Mouse (Mus musculus): ENCODE measurements around the gene Ifitm2. TPM values are rescaled to one million over a fixed set of nuclear protein-coding genes. Genes with fewer than 3 reads are reported as not detected.
A peak's percentile ranks its signal among the peaks of the same experiment; 100 is the strongest.

Gene Ifitm2
- total RNA-seq, 2 experiments from 2014 or later: 54.0 to 75.5 TPM

- no peak for DNase-seq
Observed at GRCm38 (mm10) chr7:140943356-140943755, 12.4 kb downstream of the Ifitm2 start.

- no peak for DNase-seq
Observed at GRCm38 (mm10) chr7:140942811-140943210, 13.0 kb downstream of the Ifitm2 start.

- DNase-seq: no peak
Observed at GRCm38 (mm10) chr7:140942341-140942740, 13.4 kb downstream of the Ifitm2 start.

- peak; percentile 95 for DNase-seq
Observed at GRCm38 (mm10) chr7:140941222-140942051, 14.3 kb downstream of the Ifitm2 start, which contains the start of gene Pgghg. Gene Pgghg (plus strand): TSS chr7:140941391.

- DNase-seq: peak; percentile 63
Observed at GRCm38 (mm10) chr7:140939669-140940171, 16.1 kb downstream of the Ifitm2 start.

GRCm38 (mm10) chr7:140938896-140939295 lies 16.9 kb downstream of the Ifitm2 start:
- DNase-seq: no peak

- DNase-seq: no peak
Observed at GRCm38 (mm10) chr7:140938436-140938835, 17.4 kb downstream of the Ifitm2 start.

GRCm38 (mm10) chr7:140927181-140927580 lies 28.6 kb downstream of the Ifitm2 start:
- DNase-seq: no peak

GRCm38 (mm10) chr7:140923070-140923775 lies 32.6 kb downstream of the Ifitm2 start:
- no peak for DNase-seq

GRCm38 (mm10) chr7:140922398-140923069 lies 33.3 kb downstream of the Ifitm2 start:
- DNase-seq: peak; percentile 52

- DNase-seq: no peak
Observed at GRCm38 (mm10) chr7:140921225-140921975, 34.4 kb downstream of the Ifitm2 start.

- no peak for DNase-seq
Observed at GRCm38 (mm10) chr7:140920418-140921029, 35.3 kb downstream of the Ifitm2 start, which contains the start of gene Nlrp6. Gene Nlrp6 (plus strand): TSS chr7:140920902.

- DNase-seq: no peak
Observed at GRCm38 (mm10) chr7:140919911-140920310, 35.9 kb downstream of the Ifitm2 start.

GRCm38 (mm10) chr7:140914031-140914690 lies 41.6 kb downstream of the Ifitm2 start:
- DNase-seq: no peak

- no peak for DNase-seq
Observed at GRCm38 (mm10) chr7:140912846-140913482, 42.8 kb downstream of the Ifitm2 start.

- DNase-seq: no peak
Observed at GRCm38 (mm10) chr7:140912293-140912692, 43.5 kb downstream of the Ifitm2 start.

GRCm38 (mm10) chr7:140908634-140909107 lies 47.1 kb downstream of the Ifitm2 start:
- DNase-seq: peak; percentile 56

- DNase-seq: no peak
Observed at GRCm38 (mm10) chr7:140908181-140908580, 47.6 kb downstream of the Ifitm2 start.

- no peak for DNase-seq
Observed at GRCm38 (mm10) chr7:140907697-140908096, 48.1 kb downstream of the Ifitm2 start.

GRCm38 (mm10) chr7:140907131-140907530 lies 48.7 kb downstream of the Ifitm2 start:
- no peak for DNase-seq

Measured in gastrocnemius, postnatal 25 days (tissue).